Mouse (Mus musculus): ENCODE measurements around the gene Itpkb.

Itpkb gene

DNA sequence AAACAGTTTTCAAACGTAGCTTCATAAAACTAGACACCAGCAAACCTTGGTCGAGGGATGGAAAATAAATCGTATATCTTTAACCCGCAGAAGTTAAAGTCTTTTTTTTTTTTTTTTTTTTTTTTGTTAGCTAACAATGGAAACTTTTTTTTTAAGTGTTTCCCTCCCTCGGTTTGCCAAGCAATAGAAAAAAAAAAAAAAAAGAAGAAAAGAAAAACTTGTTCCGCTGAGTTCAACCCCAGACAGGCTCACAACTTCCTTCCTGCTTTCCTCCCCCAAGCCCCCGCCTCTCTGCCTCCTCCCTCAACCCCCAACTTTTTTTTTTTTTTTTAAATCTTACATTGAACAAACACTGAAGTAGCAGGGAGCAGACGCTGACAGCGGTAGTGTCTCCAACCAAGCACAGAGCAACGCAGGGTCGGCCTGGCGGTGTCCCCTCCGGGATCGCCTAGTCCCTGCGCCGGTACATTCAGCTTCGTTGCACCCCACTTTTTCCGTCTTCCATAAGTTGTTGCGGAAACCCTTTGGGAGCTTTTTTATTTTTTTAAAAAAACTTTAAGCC, at the start of gene Itpkb:
Gene Itpkb, plus strand, starts transcription at position 341 of the 562 bp plus-strand sequence.
- peak; percentile 46 to 79 for DNase-seq (ENCODE audit: low spot score in 2 of 2)

DNA sequence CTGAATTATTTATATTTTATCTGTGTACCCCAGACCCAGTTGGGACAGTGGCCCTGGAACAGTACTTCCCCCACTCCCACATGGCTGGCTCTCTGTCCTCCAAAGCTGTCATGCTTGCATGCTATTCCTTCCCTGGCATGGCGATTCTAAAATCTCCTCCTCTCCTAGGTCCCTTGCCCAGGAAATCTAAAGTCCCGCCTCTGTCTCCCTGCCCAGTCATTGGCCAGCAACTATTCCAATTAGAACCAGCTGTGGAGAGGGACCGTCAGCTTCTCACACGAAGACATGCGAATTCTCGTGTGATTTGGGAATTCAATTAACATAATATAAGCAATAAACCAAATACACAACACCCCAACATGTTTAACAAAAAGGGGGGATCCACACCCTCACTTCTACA, 47.7 kb upstream of the Itpkb start:
- DNase-seq (ENCODE audit: low spot score in 2 of 2), result no peak

DNA sequence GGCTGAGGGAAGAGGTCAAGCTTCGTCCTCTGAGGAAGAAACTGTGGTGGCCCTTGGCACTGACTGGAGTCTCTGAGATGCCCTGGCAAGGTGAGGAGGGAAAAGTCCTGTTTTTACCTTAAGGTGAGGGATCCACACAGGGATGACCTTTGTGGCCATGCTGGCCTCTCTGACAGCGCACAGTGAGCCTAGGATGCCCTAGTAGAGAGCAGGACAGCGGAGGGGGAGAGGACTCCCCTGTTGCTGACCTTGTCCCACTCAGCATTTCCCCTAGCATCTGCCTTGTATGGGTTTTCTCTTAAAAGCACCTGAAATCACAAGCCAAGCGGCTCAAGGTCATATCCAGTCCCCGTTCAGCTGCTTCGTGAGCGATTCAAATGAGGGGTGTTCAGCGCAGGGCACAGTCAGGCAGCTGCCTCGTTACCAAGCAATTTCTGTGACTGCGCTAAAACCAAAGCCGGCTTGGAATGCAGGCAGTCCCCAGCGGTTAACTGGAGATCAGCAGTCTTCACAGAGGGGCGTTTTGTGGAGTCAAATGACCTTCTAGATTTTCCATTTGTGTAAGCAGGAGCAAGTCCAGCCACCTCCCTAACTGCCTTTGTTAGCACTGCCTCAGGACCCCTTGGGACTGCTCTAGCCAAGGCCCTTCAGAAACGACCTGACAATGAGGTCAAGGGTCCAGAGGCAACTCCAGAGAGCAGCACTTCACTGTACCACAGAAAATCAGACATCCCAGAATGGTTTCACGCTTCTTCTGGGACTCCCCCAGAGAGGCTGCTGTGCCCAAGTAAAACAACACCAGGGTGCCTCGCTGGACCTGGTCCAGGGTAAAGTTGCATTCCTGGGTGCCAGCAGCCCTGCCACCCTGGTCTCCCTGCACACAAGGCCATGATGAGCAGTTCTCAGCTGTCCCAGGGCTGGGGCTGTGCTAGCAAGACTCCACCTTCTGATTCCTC, 46.2 kb upstream of the Itpkb start:
- no peak for DNase-seq (ENCODE audit: low spot score in 2 of 2)

DNA sequence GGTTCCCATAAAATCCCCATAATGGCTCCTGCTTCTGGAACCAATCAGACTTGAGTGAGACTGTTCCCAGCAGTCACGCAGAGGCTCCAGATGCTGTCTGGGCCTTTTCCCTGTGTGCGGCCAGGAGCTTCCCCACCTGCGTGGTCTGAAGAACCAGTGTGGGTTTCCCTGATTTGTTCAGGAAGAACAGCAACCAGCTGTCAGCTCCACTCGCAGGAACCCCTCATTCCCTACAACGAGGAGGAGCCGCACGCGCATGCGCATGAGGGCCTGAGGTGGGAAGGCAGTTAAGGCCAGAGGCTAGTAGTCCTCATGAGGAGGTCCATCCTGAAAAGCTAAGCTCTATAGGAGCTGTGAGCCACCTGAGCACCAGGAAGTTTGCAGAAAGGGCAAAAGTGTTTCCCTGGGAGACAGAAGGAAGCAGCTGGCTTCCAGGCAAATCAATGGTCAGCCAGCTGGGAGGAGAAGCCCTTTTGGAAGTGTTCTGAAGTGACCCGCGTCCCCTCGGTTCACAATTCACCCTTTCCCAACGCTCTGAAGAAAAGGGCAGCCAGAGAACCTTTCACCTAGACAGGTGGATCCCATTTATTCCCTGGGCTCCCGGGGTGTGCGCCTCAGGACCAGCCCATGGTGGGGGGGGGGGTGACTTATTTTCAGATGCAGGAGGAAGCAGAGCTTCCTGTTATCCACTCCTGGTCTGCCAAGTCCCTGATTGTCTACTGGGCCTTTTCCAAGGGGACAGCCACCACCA, 44.0 kb upstream of the Itpkb start:
- no peak for DNase-seq (ENCODE audit: low spot score in 2 of 2)

DNA sequence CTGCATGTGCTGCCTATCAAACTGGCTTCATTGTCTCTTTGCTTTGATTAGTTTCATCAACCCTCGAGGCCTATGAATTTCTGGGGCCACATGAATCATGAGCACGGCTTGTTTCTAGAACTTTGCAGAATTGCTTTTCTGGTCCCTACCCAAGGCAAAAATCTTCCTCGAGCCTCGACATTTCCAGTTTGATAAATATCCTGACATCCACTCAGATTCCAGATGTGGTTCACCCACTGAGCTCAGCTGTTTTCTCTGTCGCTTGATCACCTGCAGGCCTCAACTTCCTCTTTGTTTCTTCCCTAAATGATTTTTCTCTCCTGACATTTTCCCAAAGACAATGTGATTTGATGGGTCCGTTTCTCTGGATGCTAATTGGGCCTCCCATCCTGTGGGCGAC, 42.1 kb upstream of the Itpkb start:
- DNase-seq (ENCODE audit: low spot score in 2 of 2), result no peak

DNA sequence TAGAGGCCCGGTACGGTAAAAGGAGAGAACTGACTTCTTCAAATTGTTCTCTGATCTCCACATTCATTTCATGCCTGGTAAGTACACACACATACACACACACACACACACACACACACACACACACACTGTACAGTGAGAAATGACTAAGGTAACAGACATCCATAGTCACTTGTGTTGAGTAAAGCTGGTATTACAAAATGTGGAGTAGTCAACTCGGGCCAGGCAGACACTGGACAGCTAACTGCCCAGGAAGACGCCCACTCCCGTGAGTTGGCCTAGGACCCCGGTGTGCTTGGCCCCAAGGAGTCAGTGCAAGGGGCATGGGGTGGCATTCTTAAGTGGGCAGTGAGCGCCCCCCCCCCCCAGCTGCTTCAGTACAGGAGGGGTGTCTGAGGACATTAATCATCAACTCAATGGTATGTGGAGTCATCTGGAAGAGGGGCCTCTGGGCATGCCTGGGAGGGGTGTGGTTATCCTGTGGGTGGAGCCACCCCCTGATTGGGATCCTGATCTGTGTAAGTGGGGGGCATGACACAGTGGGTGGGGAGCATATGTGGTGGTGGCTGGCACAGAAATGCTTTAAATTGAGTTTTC, 41.3 kb upstream of the Itpkb start:
- no peak for DNase-seq (ENCODE audit: low spot score in 2 of 2)

DNA sequence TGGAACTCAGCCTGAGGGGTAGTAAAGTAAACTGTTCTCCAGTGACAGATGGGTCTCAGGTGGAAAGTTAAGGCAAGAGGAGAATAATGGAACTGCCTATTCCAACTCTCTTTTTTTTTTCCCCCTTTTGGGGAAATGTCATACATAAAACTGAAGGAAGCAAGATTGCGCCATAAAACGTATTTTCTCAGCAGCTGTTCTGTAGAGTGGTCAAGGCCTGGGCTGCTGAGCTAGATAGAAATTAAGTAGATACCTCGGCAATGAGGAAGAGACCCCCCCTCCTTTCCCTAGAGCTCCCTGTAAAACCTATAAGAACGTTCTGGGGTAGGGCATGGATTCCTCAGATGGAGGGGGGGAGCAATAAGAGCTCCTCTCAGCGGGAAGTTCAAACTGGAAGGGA, 40.5 kb upstream of the Itpkb start:
- DNase-seq (ENCODE audit: low spot score in 2 of 2), result no peak

DNA sequence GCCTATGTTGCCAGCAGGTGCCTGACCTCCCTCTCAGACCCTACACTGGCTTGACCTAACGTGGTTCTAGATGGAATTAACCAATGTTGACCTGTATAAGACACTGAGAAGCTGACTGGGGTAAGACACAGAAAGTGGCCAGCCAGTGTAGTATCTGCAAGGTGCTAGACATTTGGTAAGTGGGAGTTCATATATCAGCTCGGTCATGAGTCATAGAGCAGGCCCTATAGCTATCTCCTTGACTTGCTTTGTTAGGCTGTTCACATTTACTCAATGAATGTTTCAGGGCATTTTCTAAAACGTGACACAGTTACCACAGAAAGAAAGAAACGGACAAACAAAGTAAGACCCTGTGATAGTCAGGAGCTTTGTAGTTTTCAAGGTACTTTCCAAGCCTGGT, 39.9 kb upstream of the Itpkb start:
- DNase-seq (ENCODE audit: low spot score in 2 of 2), result no peak

DNA sequence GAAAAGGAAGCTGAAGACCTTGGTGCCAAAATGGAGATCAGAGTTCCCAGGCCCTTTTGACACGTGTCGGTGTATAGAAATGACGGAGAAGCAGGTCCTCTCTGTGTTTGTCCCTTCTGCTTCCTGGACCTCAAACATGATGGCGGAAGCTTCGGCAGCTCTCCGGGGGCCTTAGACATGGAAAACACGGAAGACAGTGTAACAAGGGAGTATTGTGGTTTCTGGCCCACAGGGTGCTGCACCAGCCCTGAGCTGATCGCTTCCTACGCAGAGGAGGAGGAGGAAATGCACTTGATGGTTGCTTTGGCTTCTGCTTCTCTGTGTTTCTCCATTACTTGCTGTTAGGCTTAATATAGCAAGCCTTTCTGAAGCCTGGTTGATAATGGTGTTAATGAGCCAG, 34.2 kb upstream of the Itpkb start:
- DNase-seq (ENCODE audit: low spot score in 2 of 2), result peak in 1 of 2 experiments; percentile 33

DNA sequence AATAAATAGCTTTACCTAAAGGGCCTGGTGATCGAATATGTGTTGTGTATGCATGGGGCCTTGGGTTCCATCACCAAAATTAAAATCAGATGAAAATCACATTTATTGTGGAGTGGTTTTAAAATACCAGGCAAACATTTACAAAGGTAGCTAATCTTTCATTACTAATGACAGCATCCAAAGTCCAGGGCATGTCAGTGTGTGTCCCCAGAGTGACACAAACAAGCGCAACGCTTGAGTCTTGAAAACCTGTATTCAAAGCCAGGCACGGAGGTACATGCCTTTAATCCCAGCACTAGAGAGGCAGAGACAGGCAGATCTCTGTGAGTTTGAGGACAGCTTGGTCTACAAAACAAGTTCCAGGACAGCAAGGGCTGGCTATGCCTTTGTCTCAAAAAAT, 30.6 kb upstream of the Itpkb start:
- DNase-seq (ENCODE audit: low spot score in 2 of 2), result no peak

DNA sequence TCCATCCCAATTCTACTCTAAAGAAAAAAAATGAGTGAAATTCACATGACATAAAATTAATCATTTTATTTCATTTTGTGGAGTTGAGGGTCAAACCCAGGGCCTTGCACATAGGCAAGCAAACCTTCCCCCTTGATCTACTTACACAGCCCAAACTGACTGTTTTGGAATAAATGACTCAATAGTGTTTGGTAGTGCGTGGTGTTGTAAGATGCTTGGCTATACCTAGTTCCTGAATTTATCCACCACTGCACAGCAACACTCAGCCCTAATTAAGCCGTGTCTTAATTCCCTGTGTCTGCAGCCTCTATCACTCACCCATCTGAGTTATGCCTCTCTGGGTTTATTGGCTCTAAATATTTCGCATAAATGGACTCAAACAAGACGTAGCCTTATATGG, 30.0 kb upstream of the Itpkb start:
- no peak for DNase-seq (ENCODE audit: low spot score in 2 of 2)

DNA sequence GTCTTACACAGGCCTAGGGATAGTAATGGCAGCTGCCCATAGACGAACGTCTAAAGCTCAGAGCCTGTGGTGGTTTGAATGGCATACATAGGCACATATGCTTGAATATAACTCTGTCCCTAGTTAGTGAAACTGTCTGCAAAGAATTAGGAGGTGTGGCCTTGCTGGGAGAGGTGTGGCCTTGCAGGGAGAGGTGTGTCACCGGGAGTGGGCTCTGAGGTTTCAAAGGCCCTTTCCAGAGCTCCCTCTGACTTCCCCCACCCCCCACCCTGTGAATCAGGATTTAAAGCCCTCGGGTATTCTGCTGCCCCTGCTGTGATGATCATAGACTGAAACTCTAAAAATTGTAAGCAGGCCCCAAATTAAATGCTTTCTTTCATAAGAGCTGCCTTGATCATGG, 29.3 kb upstream of the Itpkb start:
- DNase-seq (ENCODE audit: low spot score in 2 of 2), result no peak

DNA sequence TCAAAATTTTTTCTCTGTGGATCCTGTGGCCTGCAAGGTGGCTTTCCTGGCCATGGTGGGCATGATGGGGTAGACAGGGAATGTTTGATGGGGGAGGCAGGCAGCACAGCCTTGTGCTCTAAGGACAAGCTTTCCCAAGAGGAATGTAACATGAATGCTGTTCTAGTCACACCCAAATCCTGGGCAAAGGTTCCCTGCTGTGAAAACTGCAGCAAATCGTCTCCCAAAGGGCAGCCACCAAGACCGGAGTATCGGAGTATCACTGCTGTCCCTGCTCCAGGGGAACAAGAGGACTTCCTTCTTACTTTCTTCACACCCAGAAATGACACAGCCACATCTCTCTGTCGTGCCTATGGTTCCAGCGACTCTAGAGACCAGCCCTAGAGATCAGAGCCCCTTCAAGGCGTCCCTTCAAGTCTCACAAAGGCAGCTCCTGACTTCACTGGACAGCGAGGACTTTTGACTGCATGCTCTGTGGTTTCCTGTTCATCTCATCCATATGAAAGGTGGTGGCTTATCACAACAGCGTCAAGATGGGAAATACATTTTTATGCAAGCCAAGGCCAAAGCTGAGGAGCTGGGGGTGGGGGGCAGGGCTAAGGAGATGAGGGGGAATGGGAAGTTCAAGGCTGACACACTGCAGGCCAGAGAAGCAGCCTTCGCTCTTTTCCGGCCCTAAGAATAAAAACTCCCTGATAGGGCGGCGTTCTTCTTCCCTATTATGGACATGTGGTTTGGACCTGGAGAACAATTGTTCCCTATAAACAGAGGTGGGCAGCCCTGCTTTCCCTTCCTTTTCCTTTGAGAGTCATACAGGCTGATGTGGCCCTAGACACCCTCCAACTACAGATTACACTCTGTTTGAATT, 27.8 kb upstream of the Itpkb start:
- DNase-seq (ENCODE audit: low spot score in 2 of 2), result no peak

DNA sequence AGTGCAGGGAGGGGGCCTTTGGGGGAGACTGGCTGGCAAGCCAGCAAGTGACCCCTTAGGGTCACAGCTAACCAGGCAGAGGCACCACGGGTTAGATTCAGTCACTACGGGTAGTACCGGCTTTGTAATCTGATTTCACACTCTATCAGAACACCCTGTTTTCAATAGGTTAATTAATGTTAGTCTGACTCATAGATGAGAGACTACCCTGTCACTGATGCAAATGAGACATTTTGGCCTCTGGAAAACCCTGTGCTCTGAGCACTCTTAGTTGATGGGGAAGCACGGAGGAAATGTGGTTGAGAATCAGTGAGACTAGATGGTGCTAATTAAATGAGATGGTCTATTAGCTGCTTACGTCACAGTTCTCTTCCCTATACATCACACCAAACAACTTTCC, 26.7 kb upstream of the Itpkb start:
- no peak for DNase-seq (ENCODE audit: low spot score in 2 of 2)

DNA sequence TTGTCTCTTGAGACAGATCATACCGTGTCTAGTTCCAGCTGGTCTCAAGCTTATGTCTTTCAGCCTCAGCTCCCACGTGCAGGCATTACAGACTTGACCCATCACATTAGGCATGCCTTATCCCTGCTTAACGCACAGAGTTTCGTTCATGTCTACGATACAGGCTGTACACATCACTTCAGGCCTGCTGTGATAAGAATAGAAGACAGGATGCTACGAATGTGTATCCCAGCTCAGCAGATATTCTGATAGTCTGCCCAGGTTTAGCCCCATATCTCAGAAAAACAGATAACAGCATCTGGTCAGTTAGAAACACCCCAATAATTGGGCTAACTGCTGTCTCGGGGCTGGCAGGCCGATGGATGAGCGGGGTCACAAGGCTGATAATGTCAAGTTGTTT, 23.4 kb upstream of the Itpkb start:
- DNase-seq (ENCODE audit: low spot score in 2 of 2), result no peak

DNA sequence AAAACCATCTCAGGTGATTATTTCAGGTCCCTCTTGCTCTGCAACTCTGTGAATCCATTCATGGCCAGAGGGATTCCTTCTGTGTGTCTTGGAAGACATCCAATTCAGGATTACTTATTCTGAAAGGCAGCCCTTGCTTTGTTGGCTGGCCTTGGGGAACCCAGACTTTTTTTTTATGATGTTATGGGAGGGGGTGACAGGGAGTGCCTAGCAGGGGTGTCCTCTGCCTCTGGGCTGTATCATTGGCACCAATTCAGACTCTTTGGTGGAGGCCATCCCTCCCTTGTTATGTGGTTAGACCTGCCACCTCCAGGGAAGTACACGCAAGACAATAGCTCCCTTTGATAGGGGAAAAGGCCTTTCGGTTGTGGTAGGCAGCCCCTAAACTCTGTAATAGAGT, 22.6 kb upstream of the Itpkb start:
- DNase-seq (ENCODE audit: low spot score in 2 of 2), result no peak

DNA sequence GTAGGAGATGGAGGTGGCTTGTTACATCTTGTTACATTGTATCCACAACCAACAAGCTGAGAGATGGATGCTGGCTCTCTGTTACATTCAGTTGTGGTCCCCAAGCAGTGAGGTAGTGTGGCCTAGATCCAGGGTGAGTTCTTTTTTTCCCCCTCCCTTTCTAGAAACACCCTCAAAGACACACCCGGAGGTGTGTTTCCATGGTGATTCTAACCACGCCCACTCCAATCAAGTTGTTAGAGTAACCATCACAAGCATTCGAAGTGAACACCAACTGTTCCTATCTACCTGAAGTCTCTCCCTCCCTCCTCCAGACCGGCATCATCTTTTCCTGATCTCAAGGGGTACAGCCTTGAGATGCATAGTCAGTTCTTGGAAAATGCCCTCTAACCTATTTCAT, 21.4 kb upstream of the Itpkb start:
- DNase-seq (ENCODE audit: low spot score in 2 of 2), result no peak

DNA sequence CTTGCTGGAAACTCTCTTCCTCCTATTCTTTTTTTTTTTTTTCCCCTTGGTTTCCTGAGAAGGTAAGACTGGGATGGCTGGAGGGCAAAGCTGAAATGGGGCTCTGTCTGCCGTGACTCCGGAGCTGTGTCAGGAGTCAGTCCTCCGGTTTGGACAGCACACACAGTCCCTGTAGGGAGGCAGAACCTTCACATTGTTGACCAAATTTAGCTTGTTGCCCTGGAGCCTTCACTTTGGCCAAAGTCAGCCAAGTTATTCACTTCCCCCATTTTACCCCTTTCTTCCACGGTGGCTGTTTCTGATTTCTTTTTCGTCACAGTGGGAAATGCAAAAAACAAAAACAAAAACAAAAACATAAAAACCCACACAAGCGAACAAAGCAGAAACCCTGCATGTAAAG, 18.0 kb upstream of the Itpkb start:
- DNase-seq (ENCODE audit: low spot score in 2 of 2), result no peak

DNA sequence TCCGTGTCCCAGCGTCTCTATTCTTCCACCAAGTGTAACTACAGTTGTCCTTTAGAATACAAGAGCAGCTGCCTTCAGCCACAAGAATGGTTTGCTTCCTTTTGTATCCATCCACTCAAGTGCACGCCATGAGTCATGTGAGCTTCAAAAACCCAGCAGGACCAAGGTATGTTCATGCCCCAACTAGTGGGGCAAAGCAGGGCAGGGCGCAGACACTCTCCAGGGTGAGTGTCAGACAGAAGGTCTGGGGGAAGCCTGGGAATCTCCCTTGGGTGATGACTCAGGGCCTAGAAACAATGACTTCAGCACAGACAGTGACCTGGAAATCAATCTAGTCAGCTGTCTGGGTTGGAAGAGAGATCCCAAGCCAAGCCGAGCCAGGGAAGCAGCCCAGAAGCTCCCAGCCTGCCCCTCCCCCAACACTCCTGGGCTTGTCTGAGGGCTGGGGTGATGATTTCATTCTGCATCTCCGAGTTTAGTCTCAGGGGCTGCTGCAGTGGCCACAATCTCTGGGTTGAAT, 17.4 kb upstream of the Itpkb start:
- DNase-seq (ENCODE audit: low spot score in 2 of 2), result no peak

DNA sequence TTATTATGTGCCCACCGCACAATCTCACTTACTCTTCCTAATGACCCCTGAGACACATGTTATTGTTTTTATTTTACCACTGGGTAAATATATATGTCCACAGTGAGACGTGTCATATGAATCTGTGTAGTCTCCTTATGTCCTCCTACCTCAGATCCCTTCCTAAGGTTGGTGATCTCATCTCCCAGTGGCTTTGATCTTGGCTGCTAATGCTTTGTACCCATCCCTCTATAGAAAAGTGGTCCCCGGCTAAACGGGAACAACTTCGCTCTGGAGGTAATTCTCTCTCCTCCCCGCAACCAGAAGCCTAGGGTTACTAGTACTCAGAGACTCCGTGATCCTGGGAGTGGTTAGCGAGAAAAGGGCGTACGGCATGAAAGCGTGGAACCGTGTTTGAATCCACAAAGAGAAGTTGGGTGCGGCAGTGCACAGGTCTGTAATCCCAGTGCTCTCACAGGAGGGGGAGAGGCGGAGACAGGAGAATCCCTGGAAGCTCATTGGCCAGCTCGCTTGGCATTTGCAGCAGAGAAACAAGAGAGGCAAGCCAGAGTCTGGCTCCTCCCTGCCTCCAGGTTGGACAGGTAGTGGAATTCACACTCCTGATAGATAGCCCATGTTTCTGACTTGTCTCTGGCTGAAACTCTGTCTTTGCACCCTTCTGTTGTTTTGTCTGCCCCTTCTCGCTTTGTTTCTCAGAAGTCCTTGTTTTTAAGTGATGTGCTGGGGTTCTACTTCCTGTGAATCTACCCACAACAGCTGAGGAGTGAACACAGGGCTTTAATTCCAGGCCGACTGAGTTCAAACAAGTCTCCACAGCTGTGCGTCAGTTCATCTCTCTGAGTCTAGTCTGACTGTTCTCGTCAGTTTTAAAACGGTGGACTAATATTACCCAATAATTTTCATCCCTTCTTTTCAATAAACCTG, 16.5 kb upstream of the Itpkb start:
- no peak for DNase-seq (ENCODE audit: low spot score in 2 of 2)
